Mouse (Mus musculus) erythroid progenitor cell, adult 5-6 weeks (primary cell): ENCODE results near the gene Abca7. TPM values are rescaled to one million over a fixed set of nuclear protein-coding genes. Genes with fewer than 3 reads are reported as not detected.
"Not testable (repeated sequence)": the region's sequence is repeated elsewhere in the genome, so short reads cannot be mapped to it uniquely, and the experiment has no call there.

Experiments
- ATAC-seq: replicated peaks from 2 replicates; pipeline ENCODE4 v1.8.0; 2016; ENCODE audit warnings: moderate number of reproducible peaks, mild to moderate bottlenecking, moderate TSS enrichment, inconsistent platforms; ENCODE audit not compliant: poor library complexity, low FRiP score, severe bottlenecking
- total RNA-seq, 2 experiments: library from RNA; stranded (forward) in 1 of 2; stranded (reverse) in 1 of 2; fragments of 150-400 nt in 1 of 2; fragments of 186-747, 209-891 nt in 1 of 2; gene quantifications; 2 replicates each; pipeline versions ENCODE4 v1.2.3 to v1.2.4; 2015 to 2017; ENCODE audit warnings: low replicate concordance in 2 of 2

Gene Abca7
- 44.0 and 58.4 TPM in 2 replicates for total RNA-seq (2015; ENCODE audit: low replicate concordance)
- 58.6 and 71.8 TPM in 2 replicates for total RNA-seq (2017; ENCODE audit: low replicate concordance)

DNA sequence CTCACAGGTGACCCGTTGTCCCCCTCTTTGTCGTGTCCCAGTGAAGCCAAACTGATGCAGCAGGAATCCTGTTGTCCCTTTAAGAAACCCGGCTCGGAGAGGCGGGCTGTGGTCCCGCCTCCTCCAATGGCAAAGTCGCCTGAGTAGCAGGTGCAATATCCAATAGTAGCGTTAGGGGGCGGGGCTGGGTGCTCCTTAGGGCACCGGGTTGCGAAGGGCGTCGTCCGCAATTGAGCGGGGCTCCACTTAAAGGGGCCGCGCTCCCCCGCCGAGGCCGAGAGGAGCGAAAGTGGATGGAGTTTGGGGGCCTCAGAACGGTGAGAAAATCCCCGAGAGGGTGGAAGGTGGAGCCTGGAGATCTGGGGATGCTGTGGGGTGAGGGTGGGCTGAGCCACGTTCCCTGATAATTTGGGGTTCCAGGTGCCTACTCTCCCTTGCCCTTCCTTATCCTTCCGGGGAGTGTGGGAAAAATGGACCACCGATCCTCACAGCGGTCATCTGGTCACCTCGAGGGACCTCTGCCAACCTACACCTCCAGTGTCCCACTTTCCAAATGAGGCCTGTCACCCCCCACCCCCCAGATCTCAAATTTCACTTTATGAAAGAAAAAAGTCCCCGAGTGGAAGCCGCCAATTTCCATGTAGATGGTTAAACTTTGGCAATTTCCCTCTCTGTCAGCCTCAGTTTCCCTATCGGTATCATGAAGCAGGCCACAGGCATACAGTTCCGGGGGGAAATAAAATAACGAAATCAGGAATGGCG, at the start of gene Abca7:
Gene Abca7, plus strand, starts transcription at position 223 of the 762 bp plus-strand sequence.
- peak; percentile 85 for ATAC-seq

DNA sequence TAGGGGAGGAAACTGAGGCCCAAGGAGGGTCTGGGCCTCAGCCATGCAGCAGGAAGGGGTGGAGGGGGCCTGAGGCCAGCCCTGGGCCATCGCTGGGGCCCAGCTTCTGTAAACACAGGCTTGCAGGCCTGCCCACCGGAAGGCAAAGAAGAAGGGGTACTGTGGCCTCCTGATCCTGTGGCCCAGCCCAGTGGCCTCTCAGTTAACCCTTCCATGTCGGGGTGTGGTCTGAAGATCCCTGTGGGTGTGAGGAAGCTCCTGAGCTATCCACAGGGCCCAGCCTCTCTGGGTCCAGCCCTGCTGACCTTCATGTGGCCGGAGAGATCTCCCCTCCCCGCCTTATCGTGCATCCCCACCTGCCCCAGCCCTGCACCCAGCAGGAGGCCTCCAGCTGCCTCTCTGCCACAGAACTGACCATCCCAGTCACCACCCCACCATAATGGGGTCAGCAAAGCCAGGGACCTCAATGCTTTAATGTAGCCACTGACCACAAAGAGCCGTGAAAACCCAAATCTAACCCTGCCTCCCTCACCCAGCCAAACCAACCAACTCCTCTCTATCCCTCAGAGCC, 49.5 kb upstream of the Abca7 start:
- no peak for ATAC-seq

DNA sequence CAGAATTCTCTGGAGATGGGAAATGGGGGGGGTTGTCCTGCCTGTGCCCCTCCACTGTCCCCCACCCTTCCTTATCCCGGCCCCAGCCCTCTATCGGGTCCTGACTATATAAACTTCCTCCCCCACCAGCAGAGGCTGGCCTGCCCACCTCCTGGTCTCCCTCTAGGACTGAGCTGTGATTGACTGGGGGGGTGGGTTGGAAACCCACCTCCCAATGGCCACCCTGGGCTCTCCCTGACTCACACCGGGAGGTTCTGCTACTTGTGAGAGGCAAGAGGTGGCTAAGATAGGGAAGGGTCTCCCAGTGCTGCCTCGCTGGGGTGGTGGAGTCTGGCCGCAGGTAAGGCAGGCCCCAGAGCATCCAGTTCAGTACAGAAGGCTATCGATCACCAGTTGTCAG, 48.8 kb upstream of the Abca7 start:
- no peak for ATAC-seq

DNA sequence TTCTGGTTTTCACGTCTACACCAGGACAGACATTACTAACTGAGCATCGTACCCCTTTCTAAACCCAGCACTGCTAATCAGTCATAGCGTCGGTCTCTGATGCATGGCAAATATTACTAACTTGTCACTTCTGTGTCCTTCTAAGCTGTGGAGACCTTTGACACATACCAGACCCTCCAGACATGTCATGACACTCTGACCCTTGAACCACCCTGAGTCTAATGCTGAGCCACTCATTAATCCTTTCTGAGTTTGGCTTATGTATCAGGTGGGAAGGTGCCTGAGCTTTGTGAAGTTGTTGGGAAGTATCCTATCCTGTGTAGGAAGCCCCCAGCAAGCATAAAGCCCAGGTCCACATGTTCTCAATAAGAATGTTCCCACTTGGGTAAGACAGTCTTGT, 46.4 kb upstream of the Abca7 start:
- ATAC-seq, result no peak

DNA sequence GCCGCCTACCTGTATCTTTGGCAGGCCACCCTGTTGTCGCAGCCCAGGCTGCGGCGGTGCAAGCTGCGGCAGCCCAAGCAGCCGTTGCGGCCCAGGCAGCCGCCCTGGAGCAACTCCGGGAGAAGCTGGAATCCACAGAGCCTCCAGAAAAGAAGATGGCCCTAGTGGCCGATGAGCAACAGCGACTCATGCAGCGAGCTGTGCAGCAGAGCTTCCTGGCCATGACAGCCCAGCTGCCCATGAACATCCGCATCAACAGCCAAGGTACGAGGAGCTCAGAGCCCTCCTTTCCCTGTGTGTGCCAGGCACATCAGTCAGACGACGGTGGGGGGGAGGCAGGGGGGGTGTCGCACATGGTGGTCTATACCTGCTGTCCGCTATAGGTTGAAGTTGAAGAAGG, 45.6 kb upstream of the Abca7 start:
- ATAC-seq, result no peak

DNA sequence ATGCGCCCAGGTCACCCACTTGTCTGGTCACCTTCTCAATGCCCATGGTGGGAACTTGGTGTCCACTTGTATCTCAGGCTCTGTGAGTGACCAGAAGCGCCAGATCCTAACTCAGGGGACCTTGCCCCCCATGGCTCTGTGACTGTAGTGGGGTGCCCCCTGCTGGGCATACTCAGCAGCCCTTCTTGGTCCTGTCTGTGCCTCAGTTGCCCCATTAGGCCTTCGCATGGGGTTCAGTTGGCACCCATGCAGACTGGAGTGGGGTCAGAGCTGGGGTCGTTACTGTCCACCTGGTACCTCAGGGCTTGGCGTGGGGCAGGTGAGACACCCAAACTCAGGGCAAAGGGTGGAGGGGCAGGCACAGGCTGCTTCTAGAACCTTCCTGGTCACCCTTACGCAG, 42.3 kb upstream of the Abca7 start:
- no peak for ATAC-seq

DNA sequence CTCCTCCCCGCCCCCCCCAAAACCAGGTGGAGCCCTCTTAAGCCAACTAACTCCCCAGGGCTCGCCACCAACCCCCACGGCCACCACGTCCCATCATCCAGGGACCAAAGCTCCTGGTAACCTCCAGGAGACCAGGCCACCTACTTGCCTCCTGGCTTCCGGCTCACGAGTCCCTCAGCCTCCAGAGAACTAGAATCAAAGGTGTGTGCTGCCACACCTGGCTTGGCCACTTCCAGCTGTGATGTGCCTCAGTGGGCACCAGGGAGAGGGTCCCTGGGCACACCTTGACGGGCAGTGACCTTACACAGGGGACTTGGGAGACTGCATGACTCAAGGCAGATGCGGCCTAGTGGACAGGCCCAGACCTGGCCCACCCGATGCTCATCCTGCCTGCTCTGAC, 40.6 kb upstream of the Abca7 start:
- ATAC-seq, result no peak

DNA sequence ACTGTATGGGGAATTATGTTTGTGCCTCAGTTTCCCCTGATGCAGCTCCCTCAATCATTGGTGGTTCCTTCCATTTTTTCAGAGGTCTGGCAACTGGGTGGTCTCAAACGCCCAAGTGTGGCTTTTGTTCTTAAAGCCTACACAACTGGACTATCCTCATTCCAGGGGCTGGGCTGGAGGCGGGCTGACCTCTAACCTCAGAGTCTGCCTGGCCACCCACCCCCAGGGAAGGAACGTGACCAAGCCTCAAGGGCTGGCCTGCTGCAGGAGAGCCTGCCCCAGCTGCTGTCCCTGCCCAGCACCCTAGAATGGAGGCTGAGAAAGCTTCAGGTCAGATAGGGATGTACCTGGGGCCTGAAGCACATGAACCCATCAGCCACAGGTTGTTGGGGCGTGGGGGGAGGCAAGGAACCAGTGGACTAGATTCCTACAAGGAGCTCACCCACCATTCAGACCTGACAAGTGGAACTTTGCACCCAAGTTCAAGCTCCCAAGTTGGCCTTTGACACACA, 39.6 kb upstream of the Abca7 start:
- no peak for ATAC-seq

DNA sequence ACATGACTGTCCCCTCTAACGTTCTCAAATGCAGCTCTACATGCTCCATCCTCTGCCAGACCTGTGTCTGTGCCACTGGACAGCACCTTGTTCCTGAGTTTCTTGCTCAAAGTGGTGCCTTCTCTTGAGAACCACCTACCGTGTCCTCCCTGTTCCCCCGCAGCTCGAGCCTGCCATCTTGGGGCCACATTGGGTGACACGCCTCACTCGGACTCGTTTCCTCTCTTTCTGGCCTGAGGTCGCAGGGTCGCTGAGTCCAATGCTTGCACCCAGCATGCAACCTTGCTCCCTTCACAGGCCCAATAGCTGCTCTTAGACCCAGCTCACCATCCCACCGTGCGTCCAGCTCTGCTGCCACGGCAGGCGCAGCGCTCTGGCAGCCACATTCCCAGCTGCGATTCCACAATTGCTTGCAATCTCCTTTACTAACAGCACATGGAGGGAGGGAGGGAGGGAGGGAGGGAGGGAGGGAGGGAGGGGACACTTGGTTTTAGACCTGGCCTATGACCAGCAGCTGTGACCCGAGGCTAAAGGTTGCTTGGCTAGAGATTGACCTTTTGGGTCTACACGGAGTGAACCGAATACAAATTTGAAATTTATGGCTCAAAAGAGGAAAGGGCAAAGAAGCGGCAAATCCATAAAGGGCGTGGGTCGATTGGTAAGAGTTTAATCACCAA, 38.0 kb upstream of the Abca7 start:
- peak; percentile 45 for ATAC-seq

DNA sequence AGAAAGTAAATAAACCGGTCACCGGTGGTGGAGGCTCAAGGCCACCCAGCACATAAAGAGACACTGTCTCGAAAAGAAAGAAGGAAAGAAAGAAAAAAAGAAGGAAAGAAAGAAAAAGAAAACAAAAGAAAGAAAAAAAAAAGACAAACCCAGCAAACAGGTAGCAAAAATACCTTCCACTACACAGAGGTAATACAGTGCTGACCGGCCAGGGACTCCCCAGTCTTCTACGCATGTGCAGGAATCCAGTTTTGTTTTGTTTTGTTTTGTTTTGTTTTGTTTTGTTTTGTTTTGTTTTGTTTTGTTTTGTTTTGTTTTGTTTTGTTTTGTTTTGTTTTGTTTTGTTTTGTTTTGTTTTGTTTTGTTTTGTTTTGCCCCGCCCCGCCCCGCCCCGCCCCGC, 36.9 kb upstream of the Abca7 start:
- not testable (repeated sequence) for ATAC-seq

DNA sequence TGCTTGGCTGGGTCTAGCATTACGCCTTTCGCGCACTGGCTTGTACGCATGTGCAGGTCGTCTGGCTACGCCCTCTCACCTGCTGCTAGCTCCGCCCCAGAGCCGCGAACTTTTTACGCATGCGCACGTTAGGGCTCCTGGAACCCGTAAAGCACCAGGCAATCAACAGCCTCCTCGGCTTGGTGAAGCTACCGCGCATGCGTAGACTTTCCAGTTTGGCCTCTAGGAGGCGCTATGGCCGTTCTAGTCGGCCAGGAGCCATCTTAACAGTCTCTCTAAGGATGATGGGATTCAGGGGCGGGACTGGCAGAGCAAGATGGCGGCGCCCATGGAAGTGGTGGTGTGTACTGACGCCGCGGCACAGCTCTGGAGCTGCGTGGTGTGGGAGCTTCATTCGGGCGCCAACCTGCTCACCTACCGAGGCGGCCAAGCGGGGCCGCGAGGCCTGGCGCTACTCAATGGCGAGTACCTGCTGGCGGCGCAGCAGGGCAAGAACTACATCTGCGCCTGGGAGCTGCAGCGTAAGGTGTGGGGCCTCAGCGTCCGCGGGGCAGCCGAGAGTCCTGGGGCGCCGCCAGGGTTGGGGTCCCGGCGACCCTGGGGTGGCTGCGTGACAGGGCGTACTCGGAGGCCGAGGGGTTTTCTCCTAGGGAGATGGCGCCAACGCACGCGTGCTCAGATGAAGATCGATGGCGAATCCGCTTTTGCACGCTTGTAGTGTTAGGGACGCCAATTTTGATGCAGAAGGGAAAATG, 36.3 kb upstream of the Abca7 start, which contains the start of gene Wdr18:
Gene Wdr18, plus strand, starts transcription at position 306 of the 755 bp plus-strand sequence.
- peak; percentile 94 for ATAC-seq

DNA sequence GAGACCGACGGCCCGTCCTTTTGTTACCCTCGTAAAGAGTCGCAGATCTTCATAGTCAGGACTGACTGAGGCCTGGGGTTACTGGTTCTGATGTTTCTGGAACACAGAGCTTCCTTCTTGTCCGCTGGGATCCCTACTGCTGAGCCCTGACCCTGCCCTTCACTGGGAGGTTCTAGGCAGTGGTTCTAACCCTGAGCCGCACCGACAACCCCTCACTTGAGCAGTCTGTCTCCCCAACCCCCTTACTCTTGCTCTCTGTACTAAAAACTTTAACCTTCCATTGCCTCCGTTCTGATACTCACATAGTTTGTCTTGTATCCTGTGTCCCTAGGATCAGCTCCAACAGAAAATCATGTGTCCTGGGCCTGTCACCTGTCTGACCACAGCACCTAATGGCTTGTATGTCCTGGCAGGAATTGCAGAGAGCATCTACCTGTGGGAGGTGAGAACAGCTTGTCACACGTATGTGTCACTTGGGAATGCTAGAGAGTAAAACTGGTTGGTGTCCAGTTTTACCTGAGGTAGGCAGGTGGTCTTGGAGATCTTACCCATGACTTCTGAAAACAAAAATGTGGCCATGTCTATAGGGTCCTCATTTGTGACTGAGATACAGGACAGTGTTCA, 35.5 kb upstream of the Abca7 start:
- ATAC-seq, result no peak

DNA sequence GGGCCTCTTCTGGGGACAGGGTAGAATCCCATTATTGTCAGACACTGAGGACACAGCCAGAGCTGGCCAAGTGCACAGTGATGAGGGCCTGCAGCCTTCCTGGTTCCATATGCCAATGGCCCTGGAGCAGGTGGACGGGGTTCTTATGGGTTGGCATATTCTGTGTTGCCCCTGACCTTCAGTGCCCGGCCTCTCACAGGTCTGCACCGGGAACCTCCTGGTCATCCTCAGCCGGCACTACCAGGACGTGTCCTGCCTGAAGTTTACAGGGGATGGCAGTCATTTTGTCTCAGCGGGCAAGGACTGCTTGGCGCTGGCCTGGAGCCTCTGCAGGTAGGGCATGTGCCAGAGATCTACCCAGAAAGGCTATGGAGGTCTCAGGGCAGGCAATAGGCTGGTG, 31.6 kb upstream of the Abca7 start:
- ATAC-seq, result no peak

DNA sequence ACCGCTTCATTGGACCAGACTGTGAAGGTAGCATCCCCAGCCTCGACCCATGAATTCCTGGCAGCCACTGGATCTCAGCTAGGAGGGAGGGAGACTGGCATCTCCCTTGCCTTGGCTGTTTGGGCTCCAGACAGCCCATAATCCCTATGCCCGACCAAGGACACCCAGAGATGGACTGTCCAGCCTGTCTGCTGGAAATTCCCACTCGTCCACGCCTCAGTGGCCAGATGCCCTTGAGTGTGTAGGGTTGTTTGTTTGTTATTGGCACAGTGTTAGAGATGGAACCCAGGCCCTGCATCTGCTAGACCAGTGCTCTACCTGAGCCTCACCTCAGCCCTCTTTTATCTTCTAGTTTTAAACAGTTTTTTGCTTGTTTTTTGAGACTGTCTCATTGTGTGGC, 31.0 kb upstream of the Abca7 start:
- no peak for ATAC-seq

DNA sequence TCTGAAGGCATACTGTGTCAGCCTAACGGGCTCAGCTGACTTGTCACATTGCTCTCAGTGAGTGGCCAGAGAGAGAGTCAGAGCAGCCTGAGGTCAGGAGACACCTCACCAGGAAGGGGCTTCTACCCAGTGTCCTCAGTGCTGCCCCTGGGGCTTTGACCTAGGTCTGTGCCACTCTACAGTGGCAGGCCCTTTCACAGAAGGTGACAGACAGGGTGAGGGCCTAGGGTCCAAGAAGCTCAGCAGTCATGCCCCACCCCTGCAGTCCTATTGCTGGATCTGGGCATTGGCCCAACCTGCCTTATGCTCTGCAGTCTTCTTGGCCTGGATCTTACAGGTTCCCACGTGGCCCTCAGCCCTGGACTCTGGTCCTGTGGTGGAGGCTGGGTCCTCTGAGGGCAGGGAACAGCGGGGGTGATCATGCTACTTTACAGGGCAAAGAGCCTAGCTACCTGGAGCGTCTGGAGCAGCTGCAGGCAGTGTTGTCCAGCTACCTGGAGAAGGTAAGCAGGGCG, 29.4 kb upstream of the Abca7 start:
- ATAC-seq, result no peak

DNA sequence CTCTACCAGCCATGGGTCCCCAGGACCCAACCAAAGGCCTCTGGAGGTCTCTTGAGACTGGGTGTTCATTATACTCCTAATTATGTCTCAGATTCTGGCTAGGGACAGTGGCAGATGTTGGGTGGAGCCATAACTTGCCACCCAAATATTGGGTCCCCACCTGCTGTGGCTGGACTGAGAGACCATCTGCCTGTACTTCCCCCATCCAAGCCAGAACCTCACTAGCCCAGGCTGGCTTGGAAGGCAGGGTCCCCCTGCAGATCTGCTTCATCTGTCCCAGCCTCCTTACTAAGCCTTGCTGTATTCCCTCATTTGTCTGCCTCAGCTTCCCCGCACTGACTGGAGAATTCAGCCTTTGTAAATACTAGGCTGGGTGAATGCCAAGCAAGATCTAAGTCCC, 28.1 kb upstream of the Abca7 start:
- ATAC-seq, result no peak

DNA sequence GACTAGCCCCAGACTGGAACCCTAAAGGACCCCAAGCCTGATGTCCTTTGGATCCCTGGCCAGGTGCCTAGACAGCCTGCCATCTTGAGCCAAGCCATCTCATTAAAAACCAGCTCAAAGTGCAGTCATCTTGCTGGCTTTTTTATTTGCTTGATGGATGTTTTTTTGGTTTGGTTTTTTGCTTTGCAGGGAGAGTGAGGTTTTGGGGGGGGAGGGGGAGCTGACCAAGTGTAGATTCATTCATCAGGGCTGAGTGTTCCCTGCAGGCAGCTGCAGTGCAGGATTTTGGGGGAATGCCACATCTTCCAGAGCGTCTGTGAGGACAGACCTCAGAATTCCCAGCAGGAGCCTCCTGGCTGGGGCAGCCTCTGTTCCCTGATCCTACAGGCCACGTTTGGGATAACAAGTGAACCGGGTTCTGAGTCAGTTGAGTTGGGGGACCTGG, 27.1 kb upstream of the Abca7 start:
- ATAC-seq, result no peak

DNA sequence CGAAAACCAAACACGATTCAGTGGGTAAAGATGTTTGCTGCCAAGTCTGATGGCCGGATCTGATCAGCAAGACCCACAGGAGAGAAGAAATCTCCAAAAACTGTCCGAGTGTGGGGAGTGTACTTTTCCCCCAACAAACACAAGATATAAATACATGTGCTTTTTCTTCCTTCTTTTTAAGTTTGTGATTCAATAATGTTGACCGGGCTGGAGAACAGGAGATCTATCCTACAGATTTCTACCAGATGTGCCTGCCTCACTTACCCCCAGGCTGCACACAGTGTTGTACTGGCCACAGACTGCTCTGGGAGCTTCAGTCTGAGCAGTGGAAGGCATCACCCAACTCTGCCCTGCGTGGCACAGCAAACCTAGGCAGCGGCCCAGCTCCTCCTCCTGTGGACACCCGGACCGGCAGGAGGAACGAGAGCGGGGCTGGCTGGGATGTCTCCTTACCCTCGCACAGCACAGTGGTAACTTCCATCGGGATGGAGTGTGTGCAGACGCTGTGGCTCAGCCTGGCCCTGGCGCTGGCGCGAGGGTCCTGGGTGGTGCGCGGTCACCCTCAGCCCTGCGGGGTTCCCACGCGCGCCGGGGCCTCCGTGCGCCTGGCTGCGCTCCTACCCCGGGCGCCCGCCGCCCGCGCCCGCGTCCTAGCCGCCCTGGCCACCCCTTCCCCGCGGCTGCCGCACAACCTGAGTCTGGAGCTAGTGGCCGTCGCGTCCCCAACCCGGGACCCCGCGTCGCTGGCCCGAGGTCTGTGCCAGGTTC, 25.7 kb upstream of the Abca7 start, which contains the start of gene Grin3b:
Gene Grin3b, plus strand, starts transcription at position 301 of the 768 bp plus-strand sequence.
- no peak for ATAC-seq

DNA sequence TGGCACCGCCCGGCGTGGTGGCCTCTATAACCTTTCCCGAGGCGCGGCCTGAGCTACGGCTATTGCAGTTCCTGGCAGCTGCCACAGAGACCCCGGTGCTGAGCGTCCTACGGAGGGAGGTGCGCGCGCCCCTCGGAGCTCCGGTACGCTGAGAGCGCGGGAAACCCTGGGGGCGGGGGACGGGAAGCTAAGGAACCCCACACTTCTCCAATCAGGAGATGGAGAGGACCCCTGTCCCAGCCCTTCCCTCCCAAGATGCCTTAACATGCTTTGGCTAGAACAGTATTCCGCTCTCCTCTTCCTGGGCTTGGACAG, 25.2 kb upstream of the Abca7 start:
- no peak for ATAC-seq
